Mouse (Mus musculus): Measurements from ENCODE around the gene Ntf5. TPM values are rescaled to one million over a fixed set of nuclear protein-coding genes. Genes with fewer than 3 reads are reported as not detected.

Ntf5 gene
- not detected for total RNA-seq (2023)

DNA sequence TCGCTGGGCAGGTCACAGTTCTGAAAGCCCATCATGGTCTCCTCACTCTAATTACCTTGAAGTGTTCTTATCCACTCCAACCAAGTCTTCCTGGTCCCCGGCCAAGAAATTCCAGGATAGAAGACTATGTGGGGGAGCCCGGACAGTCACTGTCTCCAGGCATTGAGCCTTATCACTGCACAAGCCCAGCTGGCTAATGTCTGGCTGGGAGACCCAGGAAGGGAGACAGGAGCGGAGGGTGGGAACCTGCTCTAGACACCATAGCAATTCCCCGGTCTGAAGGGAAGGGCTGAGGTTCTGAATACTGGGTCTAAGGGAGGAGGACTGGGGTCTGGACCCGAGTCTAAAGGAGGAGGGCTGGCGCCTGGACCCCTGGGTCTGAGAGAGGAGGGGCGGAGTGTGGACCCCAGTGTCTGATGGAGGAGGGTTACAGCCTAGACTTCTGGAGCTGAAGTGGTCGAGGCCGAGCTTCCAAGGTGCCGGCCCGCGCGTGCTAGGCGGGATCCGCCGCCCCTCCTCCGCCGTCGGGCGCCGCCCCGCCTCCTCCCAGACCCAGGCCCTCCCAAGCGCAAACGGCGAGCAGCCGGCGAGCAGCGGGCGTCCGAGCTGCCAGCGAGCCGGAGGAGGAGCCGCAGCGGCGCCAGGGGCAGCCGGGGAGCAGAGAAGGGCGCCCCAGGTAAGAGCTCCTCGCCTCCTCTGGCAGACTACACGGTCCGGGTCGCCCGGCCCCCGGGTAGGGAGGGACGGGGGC is at the start of gene Ntf5:
Ntf5 (plus strand) TSS at position 583 of the 751 bp plus-strand sequence.

DNA sequence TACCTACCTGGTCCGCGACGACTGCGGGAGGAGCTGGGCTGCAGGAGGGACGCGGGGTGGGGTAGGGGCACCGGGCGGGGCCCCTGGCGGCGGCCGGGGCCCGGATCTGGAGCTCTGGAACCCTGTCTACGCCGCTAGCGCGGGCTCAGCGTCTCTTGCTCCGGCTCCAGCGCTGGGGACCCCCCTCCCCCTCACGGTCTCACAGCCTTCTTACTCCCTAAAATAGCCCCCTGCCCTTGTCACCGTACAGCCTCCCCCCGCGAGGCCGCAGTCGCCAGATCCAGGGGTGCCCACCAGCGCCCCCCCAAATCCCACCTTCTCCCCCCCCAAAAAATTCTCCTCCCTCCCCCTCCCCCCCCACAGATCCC is 46.9 kb upstream of the Ntf5 start, which contains the start of gene Ppfia3:
Ppfia3 (minus strand) TSS at position 368 of the 368 bp plus-strand sequence.

DNA sequence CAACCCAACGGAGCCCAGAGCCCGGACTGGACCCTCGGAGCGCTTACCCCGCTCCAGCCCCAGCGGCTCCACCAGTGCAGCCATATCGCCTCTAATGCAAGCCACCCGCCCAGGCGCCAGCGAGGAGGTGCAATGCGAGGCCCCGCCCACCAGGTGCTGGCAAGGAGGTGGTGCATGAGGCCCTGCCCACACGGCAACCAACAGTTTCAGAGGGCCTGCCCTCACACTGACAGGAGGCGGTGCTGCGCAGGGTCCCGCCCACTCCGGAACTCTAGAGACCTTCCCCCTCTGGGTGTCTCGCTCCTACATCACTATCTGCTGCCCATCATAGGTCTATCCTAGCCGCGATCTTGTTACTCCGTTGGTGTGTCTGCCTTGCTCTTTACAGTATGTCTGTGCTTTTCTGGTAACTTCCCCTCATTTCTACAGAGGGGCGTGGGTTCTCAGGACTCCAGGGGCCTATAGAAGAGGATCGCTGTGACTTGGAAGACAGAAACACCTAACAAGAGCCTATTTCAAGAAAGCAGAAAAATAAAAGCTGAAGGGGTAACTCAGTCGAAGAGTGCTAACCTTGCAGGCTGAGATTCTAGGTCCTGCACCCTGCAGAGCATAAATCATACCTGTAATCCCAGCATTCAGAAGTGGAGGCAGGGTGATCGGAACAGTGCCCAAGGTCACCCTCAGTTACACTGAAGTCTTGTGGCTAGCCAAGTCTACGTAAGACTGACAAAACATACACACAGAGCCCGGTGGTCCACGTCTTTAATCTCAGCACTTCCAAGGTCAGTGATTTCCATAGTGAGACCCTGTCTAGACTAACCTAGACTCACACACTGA is 42.8 kb upstream of the Ntf5 start, which contains the start of gene Lin7b:
Lin7b (minus strand) TSS at position 109 of the 837 bp plus-strand sequence.

DNA sequence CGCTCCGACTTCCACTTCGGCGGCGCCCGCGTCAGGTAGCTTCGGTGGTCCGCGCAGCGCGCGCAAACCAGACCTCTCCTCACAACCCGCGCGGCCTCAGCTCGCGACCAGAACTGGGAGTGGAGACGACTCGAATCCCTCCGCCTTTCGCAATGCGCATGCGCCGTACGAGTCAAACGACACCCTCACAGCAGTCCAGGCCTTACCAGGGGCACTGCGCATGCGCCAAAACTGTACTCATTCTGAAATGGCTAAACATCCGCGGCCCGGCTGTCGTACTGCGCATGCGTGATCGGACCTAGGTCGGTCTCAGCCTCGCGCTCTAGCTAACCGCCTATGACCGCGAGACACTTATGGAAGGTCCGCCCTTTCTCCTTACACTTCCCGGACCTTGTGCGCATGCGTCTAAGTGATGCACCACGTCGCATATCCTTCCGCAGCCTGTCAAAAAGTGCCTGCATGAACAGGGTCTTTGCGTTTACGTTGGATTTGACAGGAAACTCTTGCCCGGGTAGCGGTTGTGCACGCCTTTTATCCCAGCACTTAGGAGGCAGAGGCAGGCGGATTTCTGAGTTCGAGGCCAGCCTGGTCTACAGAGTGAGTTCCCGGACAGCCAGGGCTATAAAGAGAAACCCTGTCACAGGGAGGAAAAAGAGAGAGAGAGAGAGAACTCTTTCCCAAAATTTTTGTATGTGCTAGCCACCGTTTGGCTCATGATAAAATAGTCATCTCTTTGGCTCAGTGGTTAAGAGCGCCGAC is 17.7 kb upstream of the Ntf5 start, which contains the start of gene Snrnp70:
Snrnp70 (minus strand) TSS at position 165 of the 759 bp plus-strand sequence.

DNA sequence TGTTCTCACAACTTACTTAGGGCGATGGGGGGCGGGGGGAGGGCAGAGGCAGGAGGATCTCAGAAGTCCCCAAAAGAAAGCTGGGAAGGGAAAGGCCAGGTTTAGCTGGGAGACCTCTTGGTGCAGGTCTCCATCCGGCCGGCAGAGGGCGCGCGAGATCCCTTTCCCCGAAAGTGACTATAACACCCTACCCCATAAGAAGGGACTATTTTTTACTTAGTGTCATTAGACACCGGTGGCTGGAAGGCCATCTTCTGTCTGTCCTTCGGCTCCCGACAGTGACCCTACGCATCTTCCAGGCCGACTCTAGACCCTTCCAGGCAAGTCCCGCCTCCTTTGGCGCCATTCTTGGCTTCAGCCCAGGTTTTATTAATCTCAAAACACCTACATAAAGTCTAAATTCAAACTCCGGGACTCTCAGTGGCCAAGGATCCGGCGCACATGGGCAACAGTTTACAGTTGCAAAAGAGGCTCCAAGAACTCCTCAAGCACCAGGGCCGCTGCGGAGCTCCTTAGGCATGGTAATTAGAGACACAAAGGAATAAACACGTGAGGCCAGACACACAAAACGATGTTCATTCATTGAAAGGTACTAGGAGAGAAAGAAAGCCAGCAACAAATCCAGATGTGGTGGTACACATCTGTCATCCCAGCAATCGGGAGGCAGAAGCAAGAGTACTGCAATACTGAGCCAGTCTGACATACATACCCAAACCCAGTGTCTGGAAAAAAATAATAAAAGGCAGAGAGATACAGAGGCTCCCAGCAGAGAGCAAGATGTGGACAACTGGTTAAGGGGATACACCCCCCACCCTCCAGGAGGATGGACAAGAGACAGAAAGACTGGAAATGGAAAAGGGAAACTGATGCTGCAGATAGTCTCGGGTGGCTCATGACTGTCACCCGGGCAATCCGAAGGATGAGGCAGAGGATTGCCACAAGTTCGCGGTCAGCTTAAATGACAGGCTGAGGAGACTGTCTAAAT is 8.1 kb upstream of the Ntf5 start, which contains the start of gene Kcna7:
Kcna7 (plus strand) TSS at position 563 of the 985 bp plus-strand sequence.

DNA sequence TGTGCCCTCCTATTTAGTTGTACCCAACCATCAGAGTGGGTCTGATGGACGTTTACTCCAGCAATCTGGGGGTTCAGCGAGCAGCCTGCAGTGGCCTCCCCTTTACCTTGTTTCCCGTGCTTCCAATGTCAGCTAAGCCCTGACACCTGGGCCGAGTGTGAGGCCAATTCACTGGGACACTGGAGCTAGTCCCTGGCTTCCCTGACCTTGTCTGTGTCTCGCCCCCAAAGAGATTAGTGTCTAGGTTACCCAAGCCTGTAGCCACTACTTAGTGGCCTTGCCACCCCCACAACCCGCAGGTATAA is 7.1 kb downstream of the Ntf5 start, which contains the start of gene Lhb:
Lhb (plus strand) TSS at position 206 of the 305 bp plus-strand sequence.

DNA sequence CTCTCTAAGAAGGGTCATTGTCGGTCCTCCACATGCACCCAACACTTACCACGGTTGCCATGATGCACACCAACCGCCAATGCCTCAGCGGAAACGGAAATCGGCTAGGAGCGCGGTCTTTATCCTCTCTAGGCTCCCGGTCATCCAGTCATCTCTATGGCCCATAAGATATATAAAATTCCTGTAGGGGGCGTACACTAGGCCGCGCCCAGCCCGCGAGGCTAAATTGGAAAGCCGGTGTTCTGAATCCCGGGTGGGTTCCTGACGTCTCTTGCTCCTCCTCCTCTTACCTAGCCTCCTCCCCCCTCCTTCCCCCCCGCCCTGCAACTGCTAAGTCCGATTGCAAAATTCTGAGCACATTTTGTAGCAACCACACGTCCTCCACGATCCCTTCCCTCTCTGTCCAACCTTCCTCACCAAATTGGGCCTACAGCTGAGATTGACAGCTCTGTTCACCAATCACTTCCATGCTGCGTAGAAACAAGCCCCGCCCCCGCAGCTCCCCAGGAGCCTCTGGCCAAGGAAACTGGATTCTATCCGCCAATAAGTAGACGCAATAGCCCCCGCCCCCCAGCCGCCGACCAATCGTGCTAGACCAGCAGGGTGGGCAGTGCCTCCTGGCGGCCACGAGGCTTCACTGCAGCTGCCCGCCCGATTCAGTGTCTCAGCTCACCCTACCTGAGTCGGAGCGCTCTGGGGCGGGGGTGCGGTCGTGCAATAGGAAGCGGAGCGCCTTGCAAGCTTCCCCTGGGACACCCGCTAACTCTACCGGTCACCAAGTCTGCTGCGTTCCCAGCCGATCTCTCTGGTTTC is 20.9 kb downstream of the Ntf5 start, which contains the start of gene Gys1:
Gys1 (plus strand) TSS at position 642 of the 813 bp plus-strand sequence.

DNA sequence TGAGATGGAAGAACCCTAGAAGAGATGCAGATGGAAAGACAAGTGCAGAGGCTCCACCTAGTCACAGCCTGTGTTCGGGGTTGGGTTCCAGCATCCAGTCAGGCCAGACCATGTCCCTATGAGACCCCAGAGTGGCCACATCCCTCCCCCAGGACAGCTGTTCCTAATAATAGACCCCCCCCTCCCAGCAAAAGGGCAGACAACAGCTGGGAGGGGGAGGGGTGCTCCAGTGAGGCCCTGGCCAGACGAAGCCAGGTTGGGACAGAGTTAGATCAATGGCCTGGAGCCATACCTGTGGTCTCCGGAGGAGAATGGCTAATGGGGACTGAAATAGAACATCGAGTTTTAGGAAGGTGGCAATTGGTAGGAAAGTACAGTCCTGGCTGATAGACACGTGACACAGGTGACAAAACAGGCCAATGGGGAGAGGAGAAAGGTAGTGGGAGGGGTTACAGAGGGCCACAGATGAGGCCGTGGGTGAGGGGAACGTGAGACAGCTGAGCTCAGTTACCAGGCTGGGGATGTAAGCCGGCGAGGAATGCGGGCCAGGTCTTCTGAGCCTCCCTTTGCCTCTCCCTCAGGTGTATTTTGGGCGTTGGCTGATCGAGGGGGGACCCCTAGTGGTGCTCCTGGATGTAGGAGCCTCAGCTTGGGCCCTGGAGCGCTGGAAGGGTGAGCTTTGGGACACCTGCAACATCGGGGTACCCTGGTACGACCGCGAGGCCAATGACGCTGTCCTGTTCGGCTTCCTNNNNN is 24.2 kb downstream of the Ntf5 start, which contains the start of gene Ruvbl2:
Ruvbl2 (minus strand) TSS at position 576 of the 756 bp plus-strand sequence.

DNA sequence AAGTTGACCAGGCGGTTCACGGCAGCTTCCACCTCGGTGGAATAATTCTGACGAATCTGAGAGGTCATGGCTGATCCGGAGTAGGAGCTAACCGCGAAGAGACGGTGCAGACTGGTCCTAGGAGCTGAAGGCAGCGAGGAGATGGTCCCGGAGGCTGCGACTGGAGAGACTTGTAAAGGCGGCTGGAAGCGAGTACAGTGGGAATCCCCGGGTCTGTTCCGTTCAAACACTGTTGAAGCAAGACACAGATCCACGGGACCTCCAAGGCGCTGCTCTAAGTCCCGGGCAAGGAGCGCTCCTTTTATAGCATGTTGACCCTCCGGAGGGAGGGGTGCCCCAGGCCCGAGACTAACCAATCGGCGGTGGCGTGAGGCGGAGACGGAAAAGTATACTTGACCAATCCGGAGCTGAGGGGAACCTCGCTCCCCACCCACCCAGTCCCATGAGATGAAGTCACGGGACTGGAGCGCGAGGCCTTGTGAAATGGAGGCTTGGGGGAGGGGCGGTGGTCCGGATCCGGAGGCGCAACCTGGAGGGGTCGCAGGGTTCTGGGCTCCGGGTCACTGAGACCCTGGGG is 46.2 kb downstream of the Ntf5 start, which contains the start of gene Ftl1:
Ftl1 (minus strand) TSS at position 321 of the 577 bp plus-strand sequence.

DNA sequence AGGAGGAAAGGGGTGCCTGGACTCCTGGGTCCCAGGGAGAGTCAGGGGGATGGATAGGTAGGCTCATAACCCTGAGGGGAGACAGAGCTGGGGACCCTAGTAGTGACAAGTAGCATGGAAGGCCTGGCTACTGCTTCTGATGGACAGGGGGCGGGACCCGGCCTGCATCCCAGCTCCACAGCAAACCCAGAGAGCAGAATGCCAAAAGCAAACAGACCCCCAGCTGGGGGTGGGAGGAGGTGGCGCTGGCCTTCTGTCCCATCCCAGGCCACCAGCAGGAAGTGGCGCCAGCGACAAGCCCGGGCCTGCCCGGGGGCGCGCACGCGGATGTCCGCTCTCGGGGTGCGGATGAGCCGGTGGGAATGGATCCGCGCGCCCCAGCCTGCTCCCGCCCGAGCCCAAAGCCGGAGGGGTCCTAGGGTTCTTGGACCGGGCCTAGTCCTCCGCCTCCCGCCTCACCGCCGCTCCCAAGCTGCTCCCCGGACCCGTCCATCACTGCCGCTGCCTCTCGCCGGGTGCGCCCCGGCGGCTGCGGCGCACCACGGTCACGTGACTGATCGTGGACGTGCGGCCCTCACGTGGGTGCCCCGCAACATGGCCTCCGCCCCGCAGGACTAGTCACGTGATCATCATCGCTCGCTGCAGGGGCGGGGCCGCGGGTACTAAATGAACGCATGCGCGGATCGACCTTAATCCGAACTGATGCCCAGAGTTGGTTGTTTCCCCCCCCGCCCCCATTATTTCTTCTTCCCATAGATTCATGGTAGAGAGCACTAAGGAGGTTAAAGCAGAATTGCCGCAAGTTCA is 53.0 kb downstream of the Ntf5 start, which contains the start of gene Bax:
Bax (minus strand) TSS at position 616 of the 807 bp plus-strand sequence.

Other genes with a start within 250 kb of the Ntf5 start
- gene Slc17a7, start 249.7 kb upstream of the Ntf5 start, total RNA-seq (2023): under 1 TPM in 1 of 2 experiments, not detected in 1; 0.30 TPM
- gene Gfy, start 234.1 kb upstream of the Ntf5 start, total RNA-seq (2023): not detected
- not detected for gene Pth2, start 232.7 kb upstream of the Ntf5 start, total RNA-seq (2023)
- gene Ccdc155, start 208.8 kb upstream of the Ntf5 start, total RNA-seq (2023): not detected
- gene Dkkl1, start 201.5 kb upstream of the Ntf5 start, total RNA-seq (2023): 1 to 10 TPM in 1 of 2 experiments, under 1 TPM in 1; 0.83 to 1.0 TPM
- not detected for gene Tead2, start 197.9 kb upstream of the Ntf5 start, total RNA-seq (2023)
- 100 to 1,000 TPM; 270 to 288 TPM for gene Cd37, start 174.6 kb upstream of the Ntf5 start, total RNA-seq (2023)
- not detected for gene Slc6a16, start 172.6 kb upstream of the Ntf5 start, total RNA-seq (2023)
- not detected for gene Slc6a21, start 136.2 kb upstream of the Ntf5 start, total RNA-seq (2023)
- gene Trpm4, start 79.9 kb upstream of the Ntf5 start, total RNA-seq (2023): 10 to 100 TPM; 11.4 to 15.3 TPM
- gene Hrc, start 78.4 kb upstream of the Ntf5 start, total RNA-seq (2023): not detected
- under 1 TPM; 0.15 to 0.50 TPM for gene Ppfia3, start 46.7 kb upstream of the Ntf5 start, total RNA-seq (2023)
- gene Lin7b, start 43.1 kb upstream of the Ntf5 start, total RNA-seq (2023): 1 to 10 TPM; 3.0 to 3.6 TPM
- gene Snrnp70, start 18.0 kb upstream of the Ntf5 start, total RNA-seq (2023): 100 to 1,000 TPM; 682 to 709 TPM
- gene Kcna7, start 8.0 kb upstream of the Ntf5 start, total RNA-seq (2023): not detected
- not detected for gene Lhb, start 7.1 kb downstream of the Ntf5 start, total RNA-seq (2023)
- gene Gys1, start 21.1 kb downstream of the Ntf5 start, total RNA-seq (2023): 1 to 10 TPM; 6.5 to 6.8 TPM
- gene Ruvbl2, start 24.4 kb downstream of the Ntf5 start, total RNA-seq (2023): 10 to 100 TPM; 48.6 to 51.6 TPM
- gene Ftl1, start 46.2 kb downstream of the Ntf5 start, total RNA-seq (2023): 100 to 1,000 TPM; 409 to 413 TPM
- gene Bax, start 53.2 kb downstream of the Ntf5 start, total RNA-seq (2023): 10 to 100 TPM; 79.4 to 86.6 TPM
- gene Tulp2, start 68.2 kb downstream of the Ntf5 start, total RNA-seq (2023): not detected
- not detected for gene Gm45808, start 73.1 kb downstream of the Ntf5 start, total RNA-seq (2023)
- gene Dhdh, start 75.1 kb downstream of the Ntf5 start, total RNA-seq (2023): under 1 TPM; 0.62 to 0.96 TPM
- gene Nucb1, start 96.7 kb downstream of the Ntf5 start, total RNA-seq (2023): 100 to 1,000 TPM in 1 of 2 experiments, 10 to 100 TPM in 1; 99.7 to 118 TPM
- 100 to 1,000 TPM; 770 to 887 TPM for gene Ppp1r15a, start 112.6 kb downstream of the Ntf5 start, total RNA-seq (2023)
- gene Plekha4, start 112.6 kb downstream of the Ntf5 start, total RNA-seq (2023): 1 to 10 TPM; 1.2 to 1.4 TPM
- not detected for gene Hsd17b14, start 141.2 kb downstream of the Ntf5 start, total RNA-seq (2023)
- gene Bcat2, start 156.5 kb downstream of the Ntf5 start, total RNA-seq (2023): 10 to 100 TPM; 38.7 to 43.5 TPM
- gene Fgf21, start 201.8 kb downstream of the Ntf5 start, total RNA-seq (2023): not detected
- gene Fut1, start 203.6 kb downstream of the Ntf5 start, total RNA-seq (2023): not detected
- not detected for gene Izumo1, start 208.1 kb downstream of the Ntf5 start, total RNA-seq (2023)
- under 1 TPM in 1 of 2 experiments, not detected in 1; 0.38 TPM for gene Rasip1, start 213.8 kb downstream of the Ntf5 start, total RNA-seq (2023)
- gene Mamstr, start 226.3 kb downstream of the Ntf5 start, total RNA-seq (2023): not detected